Mouse (Mus musculus) cerebellum, postnatal 25 days (tissue): ENCODE measurements around the gene Olfr1491.

Experiments used
- DNase-seq, 2 experiments: peaks; one replicate each; pipeline ENCODE4 v3.0.0; 2021; ENCODE audit warnings: mixed read lengths in 2 of 2

Gene Olfr1491

GRCm38 (mm10) chr19:13696968-13697367 is at the start of gene Olfr1491:
Gene Olfr1491 (plus strand): TSS chr19:13697268.
- DNase-seq: no peak

GRCm38 (mm10) chr19:13650791-13651190 is 46.3 kb upstream of the Olfr1491 start, which contains the start of gene Olfr1490:
Gene Olfr1490 (plus strand): TSS chr19:13651091.
- DNase-seq: no peak

- DNase-seq: no peak
These were observed 25.9 kb downstream of the Olfr1491 start, which contains the start of gene Olfr1493-ps1 for GRCm38 (mm10) chr19:13722978-13723377. Gene Olfr1493-ps1 (plus strand): TSS chr19:13723278.

- DNase-seq: no peak
These were observed 42.4 kb downstream of the Olfr1491 start, which contains the start of gene Olfr1494 for GRCm38 (mm10) chr19:13739428-13739827. Gene Olfr1494 (plus strand): TSS chr19:13739728.

GRCm38 (mm10) chr19:13749366-13749765 is 52.3 kb downstream of the Olfr1491 start:
- peak; percentile 47 to 52 for DNase-seq
